Mouse (Mus musculus): ENCODE results near the gene Dhx40. TPM values are rescaled to one million over a fixed set of nuclear protein-coding genes. Genes with fewer than 3 reads are reported as not detected.

Dhx40 gene
- polyA plus RNA-seq, 1 experiment from 2014 or later, result 10.4 TPM

DNA sequence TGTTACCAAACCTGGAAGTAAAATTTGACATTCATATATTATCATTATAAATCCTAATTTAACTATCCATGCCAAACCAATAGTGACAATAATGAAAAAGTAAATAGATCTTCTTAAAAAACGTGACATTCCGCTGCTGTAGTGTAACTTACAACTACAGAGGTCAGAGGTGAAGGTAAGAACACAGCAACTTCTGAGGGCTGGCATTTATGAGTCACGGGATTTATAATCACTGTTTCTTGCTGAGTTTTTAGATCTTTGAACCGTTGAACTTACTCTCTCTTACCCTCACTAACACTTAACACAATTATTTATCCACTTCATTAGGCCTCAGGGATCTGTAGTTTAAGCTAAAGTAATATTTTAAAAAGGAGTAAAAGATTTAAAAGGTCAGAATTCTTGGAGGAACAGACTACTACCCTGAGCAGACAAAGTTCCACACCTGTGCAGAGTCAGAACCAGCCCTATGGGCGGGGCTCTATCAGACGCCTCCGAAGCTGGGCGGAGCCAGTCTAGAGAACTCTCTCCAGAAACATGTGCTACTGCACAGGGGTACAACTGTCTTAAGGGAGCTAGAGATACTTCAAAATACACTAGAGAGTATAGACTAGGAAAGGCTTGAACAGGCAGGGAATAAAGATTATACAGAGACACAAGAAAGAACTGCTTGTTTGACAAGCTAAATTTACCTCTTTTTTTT, 70.1 kb downstream of the Dhx40 start:
- H3K4me1 ChIP-seq (ENCODE audit: control insufficient read depth, low read depth, low read length), result peaks cover 43% of the 10 kb centered on the region

DNA sequence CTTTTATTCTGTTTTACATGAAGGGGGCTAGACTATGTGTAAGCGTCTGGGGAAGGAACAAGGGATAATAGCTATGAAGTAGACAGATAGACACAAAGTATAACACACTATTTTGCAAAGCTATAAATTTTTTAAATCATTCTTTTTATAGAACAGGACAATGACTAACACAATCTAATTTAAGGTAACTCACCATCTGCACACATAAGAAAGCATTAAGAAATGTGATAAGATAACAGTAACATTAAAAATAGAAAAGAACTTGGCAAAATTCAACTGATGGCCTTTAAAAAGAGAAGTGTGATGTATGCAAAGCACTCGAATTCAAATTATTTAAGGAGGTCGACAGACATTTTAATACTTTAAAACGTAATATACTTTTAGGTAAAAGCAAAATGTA, 72.6 kb downstream of the Dhx40 start:
- Histone ChIP-seq H3K9me3 (replicated peaks; ENCODE audit: control insufficient read depth, low read length) (no peaks in the 10 kb centered on the region), H3K27me3 (ENCODE audit: control insufficient read depth, insufficient read depth, low read depth, low read length) (no peaks in the 10 kb centered on the region), H3K4me2 (ENCODE audit: low read depth, low read length) (no peak overlapping the region), H3K27ac (ENCODE audit: low read length) (no peak overlapping the region), H3K9ac (ENCODE audit: low read depth, low read length) (no peak overlapping the region), H3K36me3 (ENCODE audit: control insufficient read depth, insufficient read depth) (peaks cover 23% of the 10 kb centered on the region), H3K4me3 (ENCODE audit: low read depth, low read length) (no peak overlapping the region), H3K4me1 (ENCODE audit: control insufficient read depth, low read depth, low read length) (peaks cover 22% of the 10 kb centered on the region)
- WGBS (ENCODE audit: insufficient replicate concordance), result 85% methylated on average over 4 of the region's 4 CpGs
- no peak for ATAC-seq (ENCODE audit: low read depth)

More for the DNA sequence above, 70.1 kb downstream of the Dhx40 start:
- 46% methylated on average over 8 of the region's 8 CpGs for WGBS (ENCODE audit: insufficient replicate concordance)
- Histone ChIP-seq H3K9ac (ENCODE audit: low read depth, low read length) (no peak overlapping the region), H3K4me3 (ENCODE audit: low read depth, low read length) (no peak overlapping the region), H3K27me3 (ENCODE audit: control insufficient read depth, insufficient read depth, low read depth, low read length) (no peaks in the 10 kb centered on the region), H3K4me2 (ENCODE audit: low read depth, low read length) (peak overlapping the region; percentile 21), H3K9me3 (replicated peaks; ENCODE audit: control insufficient read depth, low read length) (no peaks in the 10 kb centered on the region), H3K27ac (ENCODE audit: low read length) (no peak overlapping the region), H3K36me3 (ENCODE audit: control insufficient read depth, insufficient read depth) (peaks cover 7% of the 10 kb centered on the region)
- peak; percentile 84 for ATAC-seq (ENCODE audit: low read depth)

DNA sequence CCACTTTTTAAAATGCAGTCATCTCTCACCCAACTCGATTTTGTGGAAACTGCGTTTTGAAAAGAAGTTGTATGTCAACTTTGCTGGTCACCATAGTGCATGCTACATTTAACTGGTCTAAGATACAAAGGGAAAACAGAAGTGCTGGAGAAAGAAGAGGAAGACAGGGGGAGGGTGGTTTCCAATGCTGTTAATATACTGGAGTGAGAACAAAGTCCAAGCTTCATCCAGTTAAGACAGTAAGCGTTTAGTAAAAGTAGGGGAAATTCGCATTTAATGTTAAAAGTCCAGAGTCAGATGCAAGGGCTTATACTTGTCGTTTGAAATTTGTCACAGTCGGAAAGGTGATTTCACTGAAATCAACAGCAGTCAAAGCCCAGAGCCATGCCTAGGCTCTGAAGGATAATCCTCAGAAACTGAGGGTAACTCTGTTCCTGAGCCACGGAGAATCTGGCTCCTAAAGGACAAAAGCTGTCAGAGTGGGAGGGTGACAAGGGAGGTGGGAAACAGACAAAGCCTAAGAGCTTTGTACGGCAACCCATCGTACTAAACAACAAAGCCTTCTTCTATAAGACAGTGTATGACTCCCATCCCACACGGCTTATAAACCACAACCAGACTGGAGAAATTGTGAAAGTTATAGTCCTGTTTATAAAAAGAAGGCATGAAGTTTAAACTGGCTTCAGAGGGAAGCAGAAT, 73.2 kb downstream of the Dhx40 start:
- H3K4me2 ChIP-seq (ENCODE audit: low read depth, low read length), result no peak overlapping the region
- peaks cover 27% of the 10 kb centered on the region for H3K36me3 ChIP-seq (ENCODE audit: control insufficient read depth, insufficient read depth)
- WGBS (ENCODE audit: insufficient replicate concordance), result 79% methylated on average over 10 of the region's 10 CpGs

DNA sequence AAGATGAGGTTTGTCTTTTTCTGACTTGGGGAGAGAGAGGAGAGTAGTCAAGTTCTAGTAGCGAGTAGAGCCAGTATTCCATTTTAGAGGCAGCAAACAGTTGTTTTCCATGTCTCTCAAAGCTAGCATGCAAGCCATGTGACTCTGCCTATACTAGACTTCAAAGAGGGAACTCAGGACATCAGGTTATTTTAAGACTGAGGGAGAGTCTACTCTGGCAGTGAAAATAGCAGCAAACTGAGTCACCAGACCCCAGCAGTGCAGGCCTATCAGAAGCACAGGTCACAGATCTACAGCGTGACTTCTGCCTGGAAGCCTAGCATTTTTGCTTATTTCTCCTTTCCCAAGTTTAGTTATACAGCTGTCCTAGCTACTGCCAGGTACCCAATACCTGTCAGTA, 76.1 kb downstream of the Dhx40 start:
- 87% methylated on average over 2 of the region's 2 CpGs for WGBS (ENCODE audit: insufficient replicate concordance)
- Histone ChIP-seq H3K4me2 (ENCODE audit: low read depth, low read length) (no peak overlapping the region), H3K4me3 (ENCODE audit: low read depth, low read length) (no peak overlapping the region), H3K27me3 (ENCODE audit: control insufficient read depth, insufficient read depth, low read depth, low read length) (no peaks in the 10 kb centered on the region), H3K27ac (ENCODE audit: low read length) (no peak overlapping the region), H3K9ac (ENCODE audit: low read depth, low read length) (no peak overlapping the region), H3K9me3 (replicated peaks; ENCODE audit: control insufficient read depth, low read length) (no peaks in the 10 kb centered on the region), H3K4me1 (ENCODE audit: control insufficient read depth, low read depth, low read length) (no peaks in the 10 kb centered on the region), H3K36me3 (ENCODE audit: control insufficient read depth, insufficient read depth) (peaks cover 37% of the 10 kb centered on the region)
- no peak for ATAC-seq (ENCODE audit: low read depth)

More for the DNA sequence above, 73.2 kb downstream of the Dhx40 start:
- ATAC-seq (ENCODE audit: low read depth), result no peak
- no peak overlapping the region for H3K4me3 ChIP-seq (ENCODE audit: low read depth, low read length)
- no peak overlapping the region for H3K9ac ChIP-seq (ENCODE audit: low read depth, low read length)
- no peaks in the 10 kb centered on the region for H3K9me3 ChIP-seq (replicated peaks; ENCODE audit: control insufficient read depth, low read length)
- no peaks in the 10 kb centered on the region for H3K27me3 ChIP-seq (ENCODE audit: control insufficient read depth, insufficient read depth, low read depth, low read length)
- peaks cover 16% of the 10 kb centered on the region for H3K4me1 ChIP-seq (ENCODE audit: control insufficient read depth, low read depth, low read length)
- no peak overlapping the region for H3K27ac ChIP-seq (ENCODE audit: low read length)

DNA sequence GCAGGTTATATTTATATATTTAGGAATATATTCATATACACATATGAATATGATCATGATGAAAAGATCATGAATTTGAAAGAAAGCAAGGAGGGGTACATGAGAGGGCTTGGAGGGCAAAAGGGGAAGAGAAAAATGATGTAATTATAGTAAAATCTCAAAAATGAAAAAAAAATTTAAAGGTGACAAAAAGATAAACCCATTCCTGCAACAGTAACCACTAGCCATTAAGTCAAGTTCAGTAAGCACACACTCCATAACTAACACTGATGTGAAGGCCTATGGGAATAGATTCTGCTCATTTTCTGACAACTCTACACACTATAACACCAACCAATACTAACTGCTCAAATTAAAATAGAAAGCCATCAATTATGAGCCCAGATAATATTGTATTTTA, 81.9 kb downstream of the Dhx40 start:
- H3K4me1 ChIP-seq (ENCODE audit: control insufficient read depth, low read depth, low read length), result no peaks in the 10 kb centered on the region
- H3K9me3 ChIP-seq (replicated peaks; ENCODE audit: control insufficient read depth, low read length), result no peaks in the 10 kb centered on the region
- H3K27me3 ChIP-seq (ENCODE audit: control insufficient read depth, insufficient read depth, low read depth, low read length), result no peaks in the 10 kb centered on the region
- H3K36me3 ChIP-seq (ENCODE audit: control insufficient read depth, insufficient read depth), result peaks cover 55% of the 10 kb centered on the region
- no peak for ATAC-seq (ENCODE audit: low read depth)
- no peak overlapping the region for H3K4me3 ChIP-seq (ENCODE audit: low read depth, low read length)
- no peak overlapping the region for H3K9ac ChIP-seq (ENCODE audit: low read depth, low read length)
- H3K27ac ChIP-seq (ENCODE audit: low read length), result no peak overlapping the region
- no peak overlapping the region for H3K4me2 ChIP-seq (ENCODE audit: low read depth, low read length)

DNA sequence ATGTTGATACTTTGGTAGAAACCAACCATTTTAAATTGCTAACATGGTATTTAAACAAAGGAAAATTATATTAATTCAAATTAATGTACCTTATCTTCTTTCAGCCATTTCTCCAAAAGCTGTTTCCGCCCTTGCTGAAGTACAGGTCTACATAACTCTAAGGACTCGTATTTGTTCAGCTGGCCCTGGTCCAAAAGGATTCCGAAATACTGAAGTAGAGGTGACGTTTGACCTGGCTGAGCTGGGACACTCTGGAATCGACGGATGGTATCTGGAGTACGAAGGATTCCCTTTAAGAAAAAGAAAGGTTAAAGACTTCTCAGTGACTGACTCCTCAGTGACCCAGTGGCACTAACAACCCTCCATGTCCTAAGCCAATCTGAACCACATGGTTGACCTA, 82.6 kb downstream of the Dhx40 start:
- Histone ChIP-seq H3K4me1 (ENCODE audit: control insufficient read depth, low read depth, low read length) (no peaks in the 10 kb centered on the region), H3K27ac (ENCODE audit: low read length) (no peak overlapping the region), H3K9ac (ENCODE audit: low read depth, low read length) (no peak overlapping the region), H3K4me2 (ENCODE audit: low read depth, low read length) (no peak overlapping the region), H3K36me3 (ENCODE audit: control insufficient read depth, insufficient read depth) (peaks cover 57% of the 10 kb centered on the region), H3K9me3 (replicated peaks; ENCODE audit: control insufficient read depth, low read length) (no peaks in the 10 kb centered on the region), H3K4me3 (ENCODE audit: low read depth, low read length) (no peak overlapping the region), H3K27me3 (ENCODE audit: control insufficient read depth, insufficient read depth, low read depth, low read length) (no peaks in the 10 kb centered on the region)
- WGBS (ENCODE audit: insufficient replicate concordance), result 83% methylated on average over 7 of the region's 7 CpGs
- no peak for ATAC-seq (ENCODE audit: low read depth)

DNA sequence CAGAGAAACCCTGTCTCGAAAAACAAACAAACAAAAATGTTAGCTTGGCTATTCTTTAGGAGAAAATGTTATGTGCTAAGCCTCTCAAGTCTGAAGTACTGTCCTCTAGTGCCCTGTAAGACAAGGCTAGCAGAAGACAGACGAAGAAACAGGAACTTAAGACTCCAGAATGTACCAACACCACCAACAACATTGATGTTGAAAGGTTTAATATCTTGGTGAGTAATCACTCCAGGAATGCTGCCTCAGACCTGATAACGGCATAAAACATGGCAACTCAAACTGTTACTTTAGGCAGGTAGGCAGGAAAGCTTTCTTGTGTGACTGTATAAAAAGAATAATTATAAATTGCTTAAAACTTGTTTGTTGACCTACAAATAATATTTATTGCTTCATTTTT, 83.5 kb downstream of the Dhx40 start:
- Histone ChIP-seq H3K9me3 (replicated peaks; ENCODE audit: control insufficient read depth, low read length) (no peaks in the 10 kb centered on the region), H3K4me2 (ENCODE audit: low read depth, low read length) (no peak overlapping the region), H3K4me1 (ENCODE audit: control insufficient read depth, low read depth, low read length) (no peaks in the 10 kb centered on the region), H3K27me3 (ENCODE audit: control insufficient read depth, insufficient read depth, low read depth, low read length) (no peaks in the 10 kb centered on the region), H3K36me3 (ENCODE audit: control insufficient read depth, insufficient read depth) (peaks cover 60% of the 10 kb centered on the region), H3K9ac (ENCODE audit: low read depth, low read length) (no peak overlapping the region), H3K27ac (ENCODE audit: low read length) (no peak overlapping the region), H3K4me3 (ENCODE audit: low read depth, low read length) (no peak overlapping the region)
- WGBS (ENCODE audit: insufficient replicate concordance), result 77% methylated on average over 3 of the region's 3 CpGs
- ATAC-seq (ENCODE audit: low read depth), result no peak

DNA sequence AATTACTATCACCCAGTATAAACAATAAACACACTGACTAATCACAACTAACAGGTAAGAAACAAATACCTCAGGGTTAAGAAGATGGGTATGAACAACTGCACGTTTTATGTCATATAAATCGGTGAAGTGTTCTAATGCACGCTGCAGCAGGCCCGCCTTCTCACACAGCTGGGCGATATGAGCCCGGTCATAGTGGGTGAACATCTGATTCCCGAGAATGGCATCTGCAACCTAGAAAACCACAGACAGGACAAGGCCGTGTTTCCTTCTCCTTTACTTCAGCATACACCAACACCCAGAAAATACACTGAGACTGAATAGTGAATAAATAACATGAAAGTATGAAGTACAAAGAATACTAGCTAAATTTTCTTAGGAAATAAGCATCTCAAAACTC, 88.2 kb downstream of the Dhx40 start:
- ATAC-seq (ENCODE audit: low read depth), result no peak
- Histone ChIP-seq H3K9ac (ENCODE audit: low read depth, low read length) (no peak overlapping the region), H3K36me3 (ENCODE audit: control insufficient read depth, insufficient read depth) (peaks cover 72% of the 10 kb centered on the region), H3K9me3 (replicated peaks; ENCODE audit: control insufficient read depth, low read length) (no peaks in the 10 kb centered on the region), H3K4me3 (ENCODE audit: low read depth, low read length) (no peak overlapping the region), H3K4me1 (ENCODE audit: control insufficient read depth, low read depth, low read length) (no peaks in the 10 kb centered on the region), H3K27me3 (ENCODE audit: control insufficient read depth, insufficient read depth, low read depth, low read length) (no peaks in the 10 kb centered on the region), H3K27ac (ENCODE audit: low read length) (no peak overlapping the region), H3K4me2 (ENCODE audit: low read depth, low read length) (no peak overlapping the region)
- 46% methylated on average over 8 of the region's 8 CpGs for WGBS (ENCODE audit: insufficient replicate concordance)

Data from liver, embryonic 16.5 days (tissue).